Mouse (Mus musculus) small intestine, adult 2 months (tissue): ENCODE measurements at regions not wholly inside any gene's neighbourhood (a gene's known extent, or its start where the extent isn't known, plus 50 kb on each side); places are given as distances from the start of the nearest gene placed in this dataset.

Source experiments
- H3K27ac ChIP-seq: fragments of 200-500 bp; 2 replicates; pipeline ENCODE4 v1.5.1; 2012; ENCODE audit warnings: low read depth, low read length, control low read depth, inconsistent platforms; ENCODE audit not compliant: insufficient read depth
- H3K27me3 ChIP-seq: fragments of 200-500 bp; 2 replicates; pipeline ENCODE4 v1.6.1; 2012; ENCODE audit warnings: mild to moderate bottlenecking, moderate library complexity, low read length, inconsistent platforms; ENCODE audit not compliant: control insufficient read depth, insufficient read depth
- H3K36me3 ChIP-seq: fragments of 200-500 bp; 2 replicates; pipeline ENCODE4 v1.6.1; 2012; ENCODE audit warnings: mild to moderate bottlenecking, low read length, control low read depth, inconsistent platforms; ENCODE audit not compliant: control insufficient read depth, insufficient read depth
- H3K4me1 ChIP-seq: fragments of 200-500 bp; 2 replicates; pipeline ENCODE4 v1.6.1; 2012; ENCODE audit warnings: low read length, inconsistent platforms, mixed read lengths; ENCODE audit not compliant: control insufficient read depth, insufficient read depth, insufficient read length
- H3K4me3 ChIP-seq: fragments of 200-500 bp; 2 replicates; pipeline ENCODE4 v1.5.1; 2012; ENCODE audit warnings: low read depth, mild to moderate bottlenecking, control low read depth, inconsistent platforms, low read length, moderate library complexity
- CTCF ChIP-seq: fragments of 200-500 bp; IDR thresholded peaks from 2 replicates; pipeline ENCODE4 v1.5.1; 2012; ENCODE audit warnings: low read depth, mild to moderate bottlenecking, control low read depth, inconsistent platforms, low read length, moderate library complexity, mixed read lengths; ENCODE audit not compliant: insufficient replicate concordance, insufficient read length; ENCODE audit errors: extremely low read depth
- POLR2A ChIP-seq: fragments of 200-500 bp; IDR thresholded peaks from 2 replicates; pipeline ENCODE4 v1.6.1; 2012; ENCODE audit warnings: low read depth, mild to moderate bottlenecking, control low read depth, inconsistent platforms, low read length, moderate library complexity
- whole genome bisulfite sequencing: fragments of 180-500 bp; shearing (Covaris S2); methylation state at CpG from one replicate; pipeline ENCODE4 v1.1.7; 2018; 5-methylcytosine and 5-hydroxymethylcytosine counted together

GRCm38 (mm10) chr13:28750949-28751692, 202.4 kb downstream of the Sox4 start:
- Histone ChIP-seq H3K27me3 (no peaks in the 10 kb centered on the region), H3K4me1 (no peaks in the 10 kb centered on the region), H3K27ac (no peak overlapping the region), H3K36me3 (no peaks in the 10 kb centered on the region), H3K4me3 (no peak overlapping the region)
- WGBS = 76% methylated on average over 11 of the region's 11 CpGs
- TF ChIP-seq CTCF (no peak), POLR2A (no peak)

DNA sequence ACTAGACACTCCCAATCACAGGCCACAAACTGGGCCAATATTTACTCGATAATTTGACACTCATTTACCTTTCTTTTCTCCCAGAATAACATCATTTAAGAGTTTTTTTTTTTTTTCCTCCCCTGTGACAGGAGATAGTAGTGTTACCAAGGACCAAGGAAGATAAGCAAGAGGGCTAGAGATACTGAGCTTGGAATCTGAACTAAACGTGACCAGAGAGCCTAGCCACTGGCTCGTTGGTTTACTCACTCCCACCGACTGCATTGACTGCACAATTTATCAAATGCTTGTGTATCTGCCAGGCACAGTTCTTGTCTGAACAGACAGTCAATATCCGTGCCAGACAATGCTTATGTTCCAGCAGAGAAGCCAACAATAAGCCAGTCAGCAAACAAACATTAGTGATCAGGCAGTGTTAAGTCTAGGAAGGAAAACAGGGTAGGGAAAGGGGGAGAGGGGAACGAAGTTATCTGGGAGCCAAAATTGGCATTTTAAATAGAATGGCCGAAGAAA, 213.3 kb downstream of the Sox4 start:
- Histone ChIP-seq H3K4me1 (peaks cover 3% of the 10 kb centered on the region; the same call in 1 of the 2 replicates), H3K27ac (no peak overlapping the region), H3K27me3 (no peaks in the 10 kb centered on the region), H3K4me3 (no peak overlapping the region), H3K36me3 (no peaks in the 10 kb centered on the region)
- WGBS = 38% methylated on average over 7 of the region's 7 CpGs
- TF ChIP-seq CTCF (no peak), POLR2A (no peak)

- no peak overlapping the region for H3K4me3 ChIP-seq
- no peak overlapping the region for H3K27ac ChIP-seq
- H3K4me1 ChIP-seq = peaks cover 3% of the 10 kb centered on the region; the same call in 1 of the 2 replicates
- TF ChIP-seq CTCF (no peak), POLR2A (no peak)
- no peaks in the 10 kb centered on the region for H3K36me3 ChIP-seq
- H3K27me3 ChIP-seq = no peaks in the 10 kb centered on the region
- 36% methylated on average over 8 of the region's 8 CpGs for WGBS
Measured at GRCm38 (mm10) chr13:28738160-28739100, 215.1 kb downstream of the Sox4 start.

DNA sequence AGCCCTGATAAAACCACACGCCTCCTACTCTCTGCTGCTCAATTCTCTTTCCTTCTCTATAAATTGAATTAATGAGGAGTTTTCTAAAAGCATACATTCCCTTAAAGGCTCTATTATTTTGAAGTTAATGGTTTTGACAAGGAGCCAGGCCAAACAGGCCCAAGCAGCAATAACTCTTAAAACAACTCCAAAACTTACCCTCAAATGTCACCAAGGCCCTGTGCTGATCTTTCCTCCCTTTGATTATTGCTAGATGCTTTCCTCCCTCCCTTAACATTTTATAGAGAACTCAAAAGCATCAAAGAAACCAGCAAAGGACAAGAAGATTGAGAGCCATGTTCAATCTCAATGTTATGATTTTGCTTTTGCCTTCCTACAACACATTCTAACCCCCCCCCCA, 221.0 kb downstream of the Sox4 start:
- H3K36me3 ChIP-seq = no peaks in the 10 kb centered on the region
- TF ChIP-seq CTCF (no peak), POLR2A (no peak)
- no peak overlapping the region for H3K27ac ChIP-seq
- H3K4me1 ChIP-seq = no peaks in the 10 kb centered on the region
- no peak overlapping the region for H3K4me3 ChIP-seq
- no peaks in the 10 kb centered on the region for H3K27me3 ChIP-seq
- WGBS = 96% methylated on average over 1 of the region's 1 CpGs

DNA sequence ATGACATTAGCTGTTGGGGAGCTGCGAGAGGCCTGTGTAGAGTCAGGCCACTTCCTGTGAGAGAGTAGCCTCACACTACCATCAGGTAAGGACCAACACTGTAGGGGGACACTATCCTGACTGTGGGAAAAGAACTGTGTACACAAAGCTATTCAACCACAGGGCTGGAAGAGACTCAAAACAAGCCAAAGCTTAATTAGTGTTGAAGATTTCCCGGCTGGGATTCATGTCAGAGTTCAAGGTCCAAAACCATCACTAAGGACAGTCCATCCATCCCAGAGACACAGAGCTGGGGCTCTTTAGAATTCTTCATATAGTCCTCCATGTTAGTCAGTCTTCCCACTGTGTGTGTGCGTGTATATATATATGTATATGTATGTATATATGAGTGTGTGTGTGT, 221.5 kb downstream of the Sox4 start:
- Histone ChIP-seq H3K27me3 (no peaks in the 10 kb centered on the region), H3K36me3 (no peaks in the 10 kb centered on the region), H3K4me3 (no peak overlapping the region), H3K27ac (no peak overlapping the region), H3K4me1 (no peaks in the 10 kb centered on the region)
- WGBS = 72% methylated on average over 3 of the region's 3 CpGs
- TF ChIP-seq POLR2A = no peak
- no peak for TF ChIP-seq CTCF

- Histone ChIP-seq H3K4me3 (no peak overlapping the region), H3K27ac (no peak overlapping the region), H3K36me3 (no peaks in the 10 kb centered on the region), H3K27me3 (no peaks in the 10 kb centered on the region), H3K4me1 (no peaks in the 10 kb centered on the region)
- 90% methylated on average over 8 of the region's 8 CpGs for WGBS
- TF ChIP-seq CTCF = no peak
- no peak for TF ChIP-seq POLR2A
Measured at GRCm38 (mm10) chr13:28730059-28730580, 223.4 kb downstream of the Sox4 start.
